Mouse (Mus musculus): ENCODE results near the gene Snx14. TPM values are rescaled to one million over a fixed set of nuclear protein-coding genes. Genes with fewer than 3 reads are reported as not detected.

Gene Snx14
- total and polyA plus RNA-seq, 3 experiments: 11.1 to 83.1 (median 16.9) TPM

GRCm38 (mm10) chr9:88328666-88329065 is 110.1 kb downstream of the Snx14 start:
- peaks cover 2 to 6% of the 10 kb centered on the region in 2 experiments for H3K27me3 ChIP-seq (ENCODE audit: control insufficient read depth in 1 of 2, insufficient read depth in 2 of 2, low read length in 2 of 2)
- peaks cover 0 to 7% of the 10 kb centered on the region in 2 experiments; a peak in 2 of 4 replicates for H3K4me1 ChIP-seq (ENCODE audit: control insufficient read depth in 1 of 2, insufficient read depth in 2 of 2, low read length in 2 of 2)
- H3K27ac ChIP-seq (ENCODE audit: control insufficient read depth, low read depth, low read length): no peak overlapping the region
- TF ChIP-seq ZKSCAN1 (IDR thresholded peaks at IDR 0.05; ENCODE audit: low read depth, low read length) (no peak), GATA1 (IDR thresholded peaks at IDR 0.05; ENCODE audit: low read depth, low read length) (no peak)
- no peak overlapping the region for H3K4me3 ChIP-seq (ENCODE audit: control insufficient read depth in 1 of 2, insufficient read depth in 1 of 2, low read depth in 2 of 2, low read length in 2 of 2)
- no peaks in the 10 kb centered on the region; a peak in 2 of 4 replicates for H3K36me3 ChIP-seq (ENCODE audit: control insufficient read depth in 1 of 2, insufficient read depth in 2 of 2, low read length in 2 of 2)
- H3K79me2 ChIP-seq (ENCODE audit: control insufficient read depth, insufficient read depth, low read length, poor library complexity): no peaks in the 10 kb centered on the region
- no peaks in the 10 kb centered on the region for H3K9me3 ChIP-seq (replicated peaks; ENCODE audit: insufficient read depth, low read length)
- no peak overlapping the region for H3K9ac ChIP-seq (ENCODE audit: control insufficient read depth, low read depth, low read length, poor library complexity, severe bottlenecking)
- no peak for DNase-seq (ENCODE audit: low read depth, low spot score)

- Histone ChIP-seq H3K79me2 (ENCODE audit: control insufficient read depth, insufficient read depth, low read length, poor library complexity) (no peaks in the 10 kb centered on the region), H3K27ac (ENCODE audit: control insufficient read depth, low read depth, low read length) (no peak within 1 kb of the TSS), H3K27me3 (ENCODE audit: control insufficient read depth in 1 of 2, insufficient read depth in 2 of 2, low read length in 2 of 2) (peaks cover 2 to 5% of the 10 kb centered on the region in 2 experiments; a peak in 3 of 4 replicates), H3K36me3 (ENCODE audit: control insufficient read depth in 1 of 2, insufficient read depth in 2 of 2, low read length in 2 of 2) (no peaks in the 10 kb centered on the region; a peak in 2 of 4 replicates), H3K9me3 (replicated peaks; ENCODE audit: insufficient read depth, low read length) (no peaks in the 10 kb centered on the region), H3K4me1 (ENCODE audit: control insufficient read depth in 1 of 2, insufficient read depth in 2 of 2, low read length in 2 of 2) (peaks cover 0 to 7% of the 10 kb centered on the region in 2 experiments; a peak in 2 of 4 replicates), H3K9ac (ENCODE audit: control insufficient read depth, low read depth, low read length, poor library complexity, severe bottlenecking) (no peak within 1 kb of the TSS), H3K4me3 (ENCODE audit: control insufficient read depth in 1 of 2, insufficient read depth in 1 of 2, low read depth in 2 of 2, low read length in 2 of 2) (no peak within 1 kb of the TSS; a peak in 1 of 4 replicates)
- TF ChIP-seq CHD2 (IDR thresholded peaks at IDR 0.05; ENCODE audit: low read length): no peak
- no peak for TF ChIP-seq MAX (IDR thresholded peaks at IDR 0.05; ENCODE audit: low read length)
- TF ChIP-seq TCF12 (IDR thresholded peaks at IDR 0.05; ENCODE audit: low read depth, low read length): no peak
- TF ChIP-seq TBP (IDR thresholded peaks at IDR 0.05; ENCODE audit: low read depth, low read length): no peak
- peak; percentile 11 for DNase-seq (ENCODE audit: low read depth, low spot score)
These were observed 111.5 kb downstream of the Snx14 start, which contains the start of gene Nt5e for GRCm38 (mm10) chr9:88326930-88327901. TSS of gene Nt5e (plus strand) at chr9:88327197.

Other genes with a start within 250 kb of the Snx14 start
- gene Nt5e, start 111.8 kb downstream of the Snx14 start, total RNA-seq (2012; rRNA removed): 0.03 and 0.12 TPM in 2 replicates
- under 1 TPM in 1 of 2 experiments, not detected in 1; 0.19 TPM for gene Nt5e, start 111.8 kb downstream of the Snx14 start, polyA plus RNA-seq (2012; ENCODE audit: insufficient read depth in 1 of 2, insufficient read length in 2 of 2, low read depth in 1 of 2, low replicate concordance in 2 of 2, missing spikeins in 1 of 2)
- gene Gm20537, start 17.7 kb upstream of the Snx14 start, total RNA-seq (2012; rRNA removed): 0.46 TPM in 1 of 2 replicates, not detected in the other
- gene Gm20537, start 17.7 kb upstream of the Snx14 start, polyA plus RNA-seq (2012; ENCODE audit: insufficient read depth in 1 of 2, insufficient read length in 2 of 2, low read depth in 1 of 2, low replicate concordance in 2 of 2, missing spikeins in 1 of 2): 10 to 100 TPM in 1 of 2 experiments, not detected in 1; 18.2 TPM
- gene Syncrip, start 43.6 kb upstream of the Snx14 start, total RNA-seq (2012; rRNA removed): 153 and 156 TPM in 2 replicates
- 100 to 1,000 TPM; 125 to 162 TPM for gene Syncrip, start 43.6 kb upstream of the Snx14 start, polyA plus RNA-seq (2012; ENCODE audit: insufficient read depth in 1 of 2, insufficient read length in 2 of 2, low read depth in 1 of 2, low replicate concordance in 2 of 2, missing spikeins in 1 of 2)
- gene Zfp949, start 109.1 kb upstream of the Snx14 start, total RNA-seq (2012; rRNA removed): 3.3 and 4.6 TPM in 2 replicates
- gene Zfp949, start 109.1 kb upstream of the Snx14 start, polyA plus RNA-seq (2012; ENCODE audit: insufficient read depth in 1 of 2, insufficient read length in 2 of 2, low read depth in 1 of 2, low replicate concordance in 2 of 2, missing spikeins in 1 of 2): 1 to 10 TPM in 1 of 2 experiments, not detected in 1; 4.5 TPM
- not detected in 2 replicates for gene Trim43a, start 141.9 kb upstream of the Snx14 start, total RNA-seq (2012; rRNA removed)
- gene Trim43a, start 141.9 kb upstream of the Snx14 start, polyA plus RNA-seq (2012; ENCODE audit: insufficient read depth in 1 of 2, insufficient read length in 2 of 2, low read depth in 1 of 2, low replicate concordance in 2 of 2, missing spikeins in 1 of 2): not detected